Mouse (Mus musculus) kidney, adult 2 months (tissue): ENCODE data around the gene Vwa2.
A peak's percentile ranks its signal among the peaks of the same experiment; 100 is the strongest.

Source experiments
- CTCF ChIP-seq: fragments of 200-500 bp; conservative IDR thresholded peaks from 2 replicates; pipeline ENCODE4 v1.5.1; 2011; ENCODE audit warnings: low read depth, mild to moderate bottlenecking, control low read depth, low read length, moderate library complexity, mixed read lengths; ENCODE audit not compliant: insufficient read depth, insufficient read length
- POLR2A ChIP-seq: fragments of 200-500 bp; IDR thresholded peaks from one replicate; pipeline ENCODE4 v1.6.1; 2011; ENCODE audit warnings: low read depth, low read length, control low read depth

DNA sequence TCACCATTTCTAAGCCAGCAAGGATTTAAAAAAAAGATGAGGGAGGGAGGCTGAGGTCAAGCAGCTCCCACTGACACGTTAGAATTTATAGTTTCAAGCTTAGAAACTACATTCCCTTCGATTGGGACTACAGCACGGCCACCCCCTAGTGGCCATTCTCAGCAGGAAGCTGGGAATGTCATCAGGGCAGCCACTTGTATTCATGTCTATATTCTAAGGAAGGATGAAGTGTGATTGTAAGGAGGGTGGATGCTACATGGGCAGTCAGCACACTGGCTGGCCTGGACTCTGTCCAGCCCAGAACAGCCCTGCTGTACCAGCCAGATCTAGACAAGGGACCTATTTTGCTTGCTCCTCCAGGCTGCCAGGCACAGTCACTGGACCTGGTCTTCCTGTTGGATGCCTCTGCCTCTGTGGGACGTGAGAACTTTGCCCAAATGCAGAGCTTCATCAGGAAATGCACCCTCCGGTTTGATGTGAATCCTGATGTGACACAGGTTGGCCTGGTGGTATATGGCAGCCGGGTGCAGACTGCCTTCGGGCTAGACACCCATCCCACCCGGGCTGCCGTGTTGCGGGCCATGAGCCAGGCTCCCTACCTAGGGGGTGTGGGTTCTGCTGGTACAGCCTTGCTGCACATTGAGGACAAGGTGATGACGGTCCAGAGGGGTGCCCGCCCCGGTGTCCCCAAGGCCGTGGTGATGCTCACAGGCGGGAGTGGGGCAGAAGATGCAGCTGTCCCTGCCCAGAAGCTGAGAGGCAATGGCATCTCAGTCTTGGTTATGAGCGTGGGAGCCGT lies 34.6 kb downstream of the Vwa2 start:
- TF ChIP-seq CTCF (peak; percentile 85), POLR2A (no peak)
